Mouse (Mus musculus) gonadal fat pad, adult 2 months (tissue): ENCODE results near the gene Cacnb4. TPM values are rescaled to one million over a fixed set of nuclear protein-coding genes. Genes with fewer than 3 reads are reported as not detected.

ENCODE experiments used
- DNase-seq: peaks from one replicate; pipeline ENCODE4 v3.0.0-alpha.2; 2012; ENCODE audit warnings: low read depth
- polyA plus RNA-seq: library from polyadenylated mRNA; depleted of rRNA; stranded (reverse); fragments of >200 nt; gene quantifications from 2 replicates; pipeline ENCODE4 v1.2.3, GENCODE M21; 2012; rRNA removed

The Cacnb4 gene
- polyA plus RNA-seq, result 0.65 and 0.77 TPM in 2 replicates

GRCm38 (mm10) chr2:52676023-52676912 lies at the start of gene Cacnb4:
TSS of gene Cacnb4 (minus strand) at chr2:52676831.
- no peak for DNase-seq

- DNase-seq, result no peak
Observed at GRCm38 (mm10) chr2:52720231-52721025, 43.8 kb upstream of the Cacnb4 start.

GRCm38 (mm10) chr2:52717076-52717475 lies 40.4 kb upstream of the Cacnb4 start:
- DNase-seq, result no peak

- no peak for DNase-seq
Observed at GRCm38 (mm10) chr2:52715538-52715937, 38.9 kb upstream of the Cacnb4 start.

DNA sequence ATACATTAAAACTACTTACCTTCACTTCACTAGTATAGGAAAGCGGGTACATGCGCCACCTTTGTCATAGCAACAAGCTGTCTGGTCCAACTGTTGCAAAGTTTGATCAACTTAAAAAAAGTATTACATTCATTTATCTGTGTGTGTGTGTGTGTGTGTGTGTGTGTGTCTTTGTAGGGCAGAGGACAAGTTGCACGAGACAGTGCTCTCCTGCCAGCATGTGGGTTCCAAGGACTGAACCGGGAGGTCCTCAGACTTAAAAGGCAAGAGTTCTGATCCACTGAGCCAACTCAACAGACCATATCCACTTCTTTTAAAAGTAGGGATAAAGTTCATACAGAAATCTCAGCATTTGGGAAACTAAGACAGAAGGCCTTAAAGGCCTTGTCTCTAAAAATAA lies 37.5 kb upstream of the Cacnb4 start:
- no peak for DNase-seq

DNA sequence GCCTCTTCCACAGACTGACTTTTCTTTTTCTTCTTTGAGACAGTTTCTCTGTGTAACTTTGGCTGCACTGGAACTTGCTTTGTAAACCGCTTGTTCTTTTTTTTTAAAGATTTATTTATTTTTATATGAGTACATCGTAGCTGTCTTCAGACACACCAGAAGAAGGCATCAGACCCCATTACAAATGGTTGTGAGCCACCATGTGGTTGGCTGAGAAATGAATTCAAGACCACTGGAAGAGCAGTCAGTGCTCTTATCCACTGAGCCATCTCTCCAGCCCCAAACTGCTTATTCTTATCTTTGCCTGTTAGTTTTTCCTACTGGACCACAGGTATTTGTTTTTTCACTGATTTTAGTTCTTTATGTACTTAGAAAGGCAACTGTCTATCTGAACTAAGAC lies 34.2 kb upstream of the Cacnb4 start:
- no peak for DNase-seq

DNA sequence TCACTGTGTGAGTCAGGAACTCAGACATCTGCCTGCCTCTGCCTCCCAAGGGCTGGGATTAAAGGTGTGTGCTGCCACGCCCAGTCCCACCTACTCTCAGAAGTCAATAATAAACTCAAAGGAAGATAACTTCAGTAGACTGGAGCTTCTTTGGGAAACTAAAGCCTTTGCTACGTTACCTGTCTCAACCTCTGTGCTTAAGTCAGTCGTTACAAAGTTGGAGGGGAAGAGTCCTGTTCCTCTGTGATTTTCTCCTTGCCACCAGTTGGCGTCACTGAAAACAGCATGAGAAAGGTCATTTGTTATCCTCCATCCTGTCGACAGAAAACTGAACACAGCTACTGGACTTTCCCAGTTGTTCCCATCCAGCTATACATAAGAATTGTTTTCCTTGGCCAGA lies 32.8 kb upstream of the Cacnb4 start:
- DNase-seq, result no peak

DNA sequence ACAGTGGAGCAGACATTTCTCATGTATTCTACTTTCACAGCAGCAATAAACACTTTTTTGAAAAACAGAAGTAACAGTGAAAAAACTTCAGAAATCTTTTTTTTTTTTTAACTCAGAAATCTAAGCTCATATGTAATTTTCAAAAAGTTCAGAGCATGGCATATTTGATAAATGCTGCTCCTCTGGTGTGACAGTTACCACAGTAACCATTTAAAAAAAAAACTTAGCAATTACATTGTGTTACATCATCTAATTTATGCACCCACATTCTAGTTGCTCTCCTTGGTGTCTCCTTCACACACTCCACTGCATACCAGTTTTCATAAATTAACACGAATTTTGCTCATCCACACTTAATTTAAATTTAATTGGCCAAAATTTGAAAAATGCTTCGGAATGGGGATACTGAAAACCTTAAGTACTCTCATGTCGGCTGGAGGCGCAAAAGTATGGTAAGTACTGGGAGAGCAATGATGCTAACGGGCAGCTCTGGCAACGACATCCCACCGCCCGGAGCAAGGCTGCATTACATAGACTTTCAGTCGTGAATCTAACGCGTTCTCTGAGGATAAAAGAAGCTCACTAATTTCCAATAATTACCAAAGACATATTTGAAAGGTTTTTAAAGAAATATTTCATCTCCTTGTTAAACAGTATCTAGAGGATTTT lies 24.9 kb upstream of the Cacnb4 start:
- no peak for DNase-seq

DNA sequence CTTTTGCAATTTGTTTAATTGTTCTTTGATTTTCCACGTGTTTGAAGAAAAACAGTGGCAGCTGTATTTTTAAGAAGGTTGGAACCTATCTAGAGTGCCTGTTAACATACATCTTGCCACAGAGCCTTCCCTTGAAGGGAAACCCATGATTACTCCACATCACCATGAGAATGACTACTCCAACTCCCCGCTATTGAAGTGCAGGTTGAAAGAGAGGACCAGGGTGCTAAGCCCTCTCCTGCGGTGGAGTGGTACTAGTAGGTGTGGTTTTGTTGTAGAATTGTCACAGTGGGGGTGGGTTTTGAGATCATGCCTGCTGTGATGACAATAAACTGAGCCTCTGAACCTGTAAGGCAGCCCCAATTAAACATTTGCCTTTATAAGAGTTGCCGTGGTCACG lies 23.7 kb upstream of the Cacnb4 start:
- no peak for DNase-seq

- DNase-seq, result no peak
Observed at GRCm38 (mm10) chr2:52694604-52695003, 18.0 kb upstream of the Cacnb4 start.

DNA sequence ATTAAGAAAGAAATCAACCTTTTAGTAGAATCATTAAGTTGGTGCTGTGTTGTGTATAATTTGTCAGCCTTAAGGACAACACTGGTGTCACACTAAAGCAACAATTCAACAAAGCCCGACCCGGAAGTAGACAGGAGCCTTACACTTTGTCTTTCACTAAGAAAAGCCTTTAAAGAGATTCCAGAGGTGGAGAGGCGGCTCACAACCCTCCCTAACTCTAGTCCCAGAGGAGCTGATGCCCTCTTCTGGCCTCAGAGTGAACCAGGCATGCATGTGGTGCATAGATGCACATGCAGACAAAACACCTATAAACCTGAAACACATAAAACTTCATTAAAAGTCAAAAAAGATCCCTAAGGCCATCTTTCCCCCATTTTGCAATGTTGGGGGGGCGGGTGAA lies 15.1 kb upstream of the Cacnb4 start:
- DNase-seq, result no peak

- no peak for DNase-seq
Observed at GRCm38 (mm10) chr2:52686601-52687000, 10.0 kb upstream of the Cacnb4 start.

DNA sequence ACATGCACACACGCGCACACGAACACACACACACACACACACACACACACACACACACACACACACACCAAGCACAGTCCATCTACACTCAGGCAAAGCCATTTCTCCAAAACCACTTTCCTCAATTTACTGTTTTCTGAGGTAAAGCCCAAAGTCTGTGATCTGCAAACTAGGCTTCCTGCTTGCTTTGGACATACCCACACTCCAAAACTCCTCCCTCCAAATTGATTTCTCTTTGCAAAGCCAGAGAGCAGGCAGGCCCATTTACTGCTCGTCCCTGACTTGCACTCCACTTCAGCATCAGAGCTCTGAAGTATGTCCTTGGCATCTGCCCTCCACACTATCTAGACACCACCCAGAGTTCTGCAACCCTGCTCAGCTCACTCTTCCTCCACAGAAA lies 958 bp upstream of the Cacnb4 start:
- no peak for DNase-seq

DNA sequence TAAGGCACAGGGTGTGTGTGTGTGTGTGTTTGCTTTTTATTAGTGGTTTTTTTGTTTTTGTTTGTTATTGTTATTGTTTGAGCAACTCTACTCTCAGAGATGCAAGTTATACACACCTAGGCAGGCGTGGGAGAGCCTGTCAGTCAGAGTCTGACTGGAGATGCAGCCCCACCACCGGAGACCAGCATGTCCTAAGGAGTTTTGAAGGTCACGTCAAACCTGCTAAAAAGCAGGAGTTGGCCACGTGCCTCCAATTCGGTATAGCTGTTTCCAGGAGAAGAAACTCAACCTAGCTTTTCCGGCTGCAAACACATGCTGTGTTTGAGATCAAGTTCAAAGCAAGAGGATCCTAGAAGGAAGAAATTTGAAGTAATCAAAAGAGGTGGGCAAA lies 277 bp upstream of the Cacnb4 start:
- no peak for DNase-seq

- DNase-seq, result no peak
Observed at GRCm38 (mm10) chr2:52675278-52675987, 1.2 kb downstream of the Cacnb4 start.

GRCm38 (mm10) chr2:52674886-52675277 lies 1.7 kb downstream of the Cacnb4 start:
- DNase-seq, result no peak

GRCm38 (mm10) chr2:52673172-52673571 lies 3.5 kb downstream of the Cacnb4 start:
- no peak for DNase-seq

GRCm38 (mm10) chr2:52670733-52671132 lies 5.9 kb downstream of the Cacnb4 start:
- DNase-seq, result no peak

DNA sequence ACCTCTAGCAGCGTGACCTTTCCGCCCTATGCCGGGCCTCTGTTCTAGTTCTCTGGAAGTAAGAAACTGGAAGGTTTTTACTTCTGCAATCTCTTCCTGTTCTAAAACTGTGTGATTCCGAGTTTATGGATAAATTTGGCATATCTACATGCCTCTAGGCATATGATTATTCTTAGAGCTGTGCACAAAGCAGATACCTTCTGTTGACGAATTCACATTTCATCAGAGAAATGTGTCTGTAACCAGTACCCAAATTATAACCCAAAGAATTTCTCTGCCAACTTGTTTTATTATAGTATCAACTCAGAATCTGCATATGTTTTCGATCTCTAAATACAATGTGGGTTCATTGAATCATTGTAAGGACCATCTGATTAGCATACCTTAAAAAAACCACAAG lies 8.2 kb downstream of the Cacnb4 start:
- DNase-seq, result no peak

DNA sequence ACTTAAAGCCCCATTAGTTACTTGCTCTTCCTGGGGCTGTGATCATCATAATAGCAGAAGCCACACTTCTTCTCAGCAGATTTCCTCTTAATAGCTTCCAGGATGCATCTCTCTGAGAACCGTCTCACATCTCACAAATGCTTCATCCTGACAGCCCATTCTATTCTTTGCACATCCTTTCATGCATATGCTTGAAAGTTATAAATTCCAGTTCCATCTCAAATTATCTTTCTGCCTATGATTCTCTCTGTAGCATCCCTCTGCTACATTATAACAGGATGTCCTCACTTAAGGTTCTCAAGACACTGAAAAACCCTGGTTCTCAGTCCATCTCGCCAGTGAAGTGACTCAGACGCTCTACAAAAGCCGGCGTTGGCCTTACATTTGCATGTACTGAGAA lies 19.9 kb downstream of the Cacnb4 start:
- DNase-seq, result no peak

GRCm38 (mm10) chr2:52654541-52654940 lies 22.1 kb downstream of the Cacnb4 start:
- DNase-seq, result no peak

- no peak for DNase-seq
Observed at GRCm38 (mm10) chr2:52651547-52651946, 25.1 kb downstream of the Cacnb4 start.
